Mouse (Mus musculus): Measurements from ENCODE around the gene Ints3. TPM values are rescaled to one million over a fixed set of nuclear protein-coding genes. Genes with fewer than 3 reads are reported as not detected.

The Ints3 gene
- total and polyA plus RNA-seq, 3 experiments = 58.5 to 115 (median 101) TPM

DNA sequence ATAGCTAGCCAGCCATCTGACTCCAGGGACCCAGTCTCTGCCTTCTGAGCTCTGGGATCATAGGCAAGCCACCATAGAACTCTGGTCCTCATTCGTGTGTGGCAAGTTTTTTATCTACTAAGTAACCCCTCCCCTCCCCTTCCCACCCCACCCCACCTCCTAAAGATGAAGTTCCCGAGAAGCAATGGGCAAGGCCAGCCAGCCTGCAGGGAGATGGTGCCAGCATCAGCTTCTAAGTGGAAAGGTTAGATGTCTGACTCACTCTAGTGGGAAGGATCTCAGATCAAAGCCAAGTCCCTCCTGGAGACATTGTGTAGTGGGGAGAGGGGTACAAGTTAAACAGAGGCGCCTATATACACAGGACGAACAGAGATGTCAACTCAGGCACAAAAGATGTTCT, 42.4 kb downstream of the Ints3 start:
- Histone ChIP-seq H3K27me3 (ENCODE audit: control insufficient read depth in 1 of 2, insufficient read depth in 2 of 2, low read length in 2 of 2) (no peaks in the 10 kb centered on the region), H3K36me3 (ENCODE audit: control insufficient read depth in 1 of 2, insufficient read depth in 2 of 2, low read length in 2 of 2) (no peaks in the 10 kb centered on the region; a peak in 2 of 4 replicates), H3K9ac (ENCODE audit: control insufficient read depth, low read depth, low read length, poor library complexity, severe bottlenecking) (no peak overlapping the region), H3K4me1 (ENCODE audit: control insufficient read depth in 1 of 2, insufficient read depth in 2 of 2, low read length in 2 of 2) (no peaks in the 10 kb centered on the region), H3K4me3 (ENCODE audit: control insufficient read depth in 1 of 2, insufficient read depth in 1 of 2, low read depth in 2 of 2, low read length in 2 of 2) (no peak overlapping the region), H3K27ac (ENCODE audit: control insufficient read depth, low read depth, low read length) (no peak overlapping the region), H3K9me3 (replicated peaks; ENCODE audit: insufficient read depth, low read length) (no peaks in the 10 kb centered on the region), H3K79me2 (ENCODE audit: control insufficient read depth, insufficient read depth, low read length, poor library complexity) (no peaks in the 10 kb centered on the region)
- no peak for TF ChIP-seq GABPA (IDR thresholded peaks at IDR 0.05; ENCODE audit: low read depth, low read length)
- no peak for TF ChIP-seq MEF2A (IDR thresholded peaks at IDR 0.05; ENCODE audit: extremely low read depth, insufficient replicate concordance, low read depth, low read length, poor library complexity, severe bottlenecking)
- TF ChIP-seq USF2 (IDR thresholded peaks at IDR 0.05; ENCODE audit: borderline replicate concordance in 1 of 2, insufficient read depth in 1 of 2, low read depth in 1 of 2, low read length in 2 of 2) = no peak
- TF ChIP-seq ZKSCAN1 (IDR thresholded peaks at IDR 0.05; ENCODE audit: low read depth, low read length) = no peak
- no peak for TF ChIP-seq NRF1 (IDR thresholded peaks at IDR 0.05; ENCODE audit: insufficient read depth, low read depth, low read length, poor library complexity, severe bottlenecking)
- TF ChIP-seq KAT2A (conservative IDR thresholded peaks at IDR 0.05; ENCODE audit: low read depth, low read length) = no peak
- no peak for TF ChIP-seq HCFC1 (IDR thresholded peaks at IDR 0.05; ENCODE audit: low read depth, low read length)
- TF ChIP-seq E2F4 (IDR thresholded peaks at IDR 0.05; ENCODE audit: borderline replicate concordance, low read depth, low read length) = no peak
- no peak for TF ChIP-seq SIN3A (IDR thresholded peaks at IDR 0.05; ENCODE audit: low read length)
- TF ChIP-seq POLR2A (IDR thresholded peaks at IDR 0.05; ENCODE audit: control insufficient read depth in 1 of 2, insufficient read depth in 1 of 2, low read depth in 1 of 2, low read length in 2 of 2, poor library complexity in 1 of 2) = no peak
- TF ChIP-seq USF1 (IDR thresholded peaks at IDR 0.05; ENCODE audit: low read depth, low read length) = no peak
- TF ChIP-seq ZNF384 (IDR thresholded peaks at IDR 0.05; ENCODE audit: low read depth, low read length) = no peak
- TF ChIP-seq TBP (IDR thresholded peaks at IDR 0.05; ENCODE audit: low read depth, low read length) = no peak
- TF ChIP-seq SMC3 (IDR thresholded peaks at IDR 0.05; ENCODE audit: low read depth, low read length) = no peak
- no peak for TF ChIP-seq ELF1 (IDR thresholded peaks at IDR 0.05; ENCODE audit: low read depth, low read length)
- no peak for TF ChIP-seq MYC (IDR thresholded peaks at IDR 0.05; ENCODE audit: low read depth, low read length)
- no peak for TF ChIP-seq MYB (IDR thresholded peaks at IDR 0.05; ENCODE audit: low read depth, low read length)
- DNase-seq (ENCODE audit: low read depth, low spot score) = no peak

DNA sequence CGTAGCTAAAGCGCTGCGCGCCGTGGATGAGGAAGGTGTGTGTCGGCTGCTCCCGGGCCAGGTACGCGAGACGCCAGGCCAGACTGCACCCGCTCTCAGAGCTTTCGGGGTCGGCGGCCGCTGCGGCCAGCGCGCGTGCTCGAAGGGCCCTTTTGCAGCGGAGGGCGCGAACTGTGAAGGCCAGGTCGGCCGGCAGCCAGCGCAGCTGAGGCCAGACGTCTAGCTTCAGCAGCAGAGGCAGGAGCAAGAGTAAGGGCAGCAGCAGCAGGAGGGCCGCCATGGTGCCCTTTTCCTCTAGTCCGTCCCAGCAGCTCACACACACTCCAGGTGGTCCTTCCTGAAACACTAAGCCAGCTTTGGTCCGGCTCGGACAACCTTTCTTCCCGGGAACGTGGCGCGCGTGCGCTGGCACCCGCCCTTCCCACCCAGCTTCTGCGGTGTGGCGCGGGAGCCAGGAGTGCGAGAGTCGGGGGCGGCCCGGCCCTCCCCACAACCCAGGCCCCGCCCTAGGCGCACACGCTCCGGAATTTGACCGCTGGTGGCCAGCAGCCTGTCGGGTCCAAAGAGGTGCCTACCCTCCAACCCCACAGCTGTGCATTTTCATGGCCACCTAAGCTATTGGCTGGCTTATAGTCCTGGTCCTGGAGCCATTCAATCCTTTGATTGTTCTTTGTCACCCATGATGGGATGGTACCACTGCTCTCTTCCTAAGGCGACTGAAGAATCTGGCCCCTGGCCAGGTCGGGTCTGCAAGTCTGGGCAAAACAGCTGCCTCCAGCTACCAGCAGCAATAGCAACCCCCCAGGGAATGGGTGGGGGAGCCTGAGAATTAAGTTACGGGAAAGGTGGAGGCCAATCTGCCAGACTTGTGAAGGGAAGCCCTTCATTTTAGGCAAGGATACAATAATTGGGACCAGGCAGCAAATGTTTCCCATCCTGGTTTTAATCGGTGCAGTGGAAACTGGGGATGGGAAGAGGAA, 43.6 kb downstream of the Ints3 start, which contains the start of gene Slc27a3:
TSS of gene Slc27a3 (minus strand) at position 428 of the 980 bp plus-strand sequence.
- no peaks in the 10 kb centered on the region; a peak in 2 of 4 replicates for H3K36me3 ChIP-seq (ENCODE audit: control insufficient read depth in 1 of 2, insufficient read depth in 2 of 2, low read length in 2 of 2)
- no peak for DNase-seq (ENCODE audit: low read depth, low spot score)
- no peak within 1 kb of the TSS for H3K27ac ChIP-seq (ENCODE audit: control insufficient read depth, low read depth, low read length)
- H3K4me3 ChIP-seq (ENCODE audit: control insufficient read depth in 1 of 2, insufficient read depth in 1 of 2, low read depth in 2 of 2, low read length in 2 of 2) = no peak within 1 kb of the TSS
- no peaks in the 10 kb centered on the region for H3K27me3 ChIP-seq (ENCODE audit: control insufficient read depth in 1 of 2, insufficient read depth in 2 of 2, low read length in 2 of 2)
- no peak for TF ChIP-seq ZMIZ1 (IDR thresholded peaks at IDR 0.05; ENCODE audit: low read depth, low read length)
- no peak for TF ChIP-seq BHLHE40 (IDR thresholded peaks at IDR 0.05; ENCODE audit: borderline replicate concordance, low read depth, low read length)
- no peak for TF ChIP-seq POLR2AphosphoS5 (IDR thresholded peaks at IDR 0.05; ENCODE audit: borderline replicate concordance, low read depth, low read length)
- TF ChIP-seq POLR2A (IDR thresholded peaks at IDR 0.05; ENCODE audit: control insufficient read depth in 1 of 2, insufficient read depth in 1 of 2, low read depth in 1 of 2, low read length in 2 of 2, poor library complexity in 1 of 2) = no peak
- no peak for TF ChIP-seq ZC3H11A (IDR thresholded peaks at IDR 0.05; ENCODE audit: low read depth, low read length)
- no peak for TF ChIP-seq MXI1 (IDR thresholded peaks at IDR 0.05; ENCODE audit: low read depth, low read length)
- H3K9ac ChIP-seq (ENCODE audit: control insufficient read depth, low read depth, low read length, poor library complexity, severe bottlenecking) = no peak within 1 kb of the TSS
- H3K4me1 ChIP-seq (ENCODE audit: control insufficient read depth in 1 of 2, insufficient read depth in 2 of 2, low read length in 2 of 2) = no peaks in the 10 kb centered on the region
- H3K9me3 ChIP-seq (replicated peaks; ENCODE audit: insufficient read depth, low read length) = no peaks in the 10 kb centered on the region
- H3K79me2 ChIP-seq (ENCODE audit: control insufficient read depth, insufficient read depth, low read length, poor library complexity) = no peaks in the 10 kb centered on the region

All from MEL (cell line).